Mouse (Mus musculus) midbrain, embryonic 16.5 days (tissue): ENCODE data around the gene Zfp775. TPM values are rescaled to one million over a fixed set of nuclear protein-coding genes. Genes with fewer than 3 reads are reported as not detected.

Experiments used
- ATAC-seq: fragments of 200-750 bp; cut with Nextera tagmentation; 2 replicates; pipeline ENCODE4 v1.8.0; 2017; ENCODE audit warnings: moderate TSS enrichment
- H3K27ac ChIP-seq: fragments of 300-500 bp; sonication (generic); 2 replicates; pipeline ENCODE4 v1.5.1; 2014; ENCODE audit warnings: mild to moderate bottlenecking, low read length, mixed read lengths
- H3K27me3 ChIP-seq: fragments of 300-500 bp; sonication (generic); 2 replicates; pipeline ENCODE4 v1.6.1; 2014; ENCODE audit warnings: low read depth, low read length, mixed read lengths; ENCODE audit not compliant: control insufficient read depth, insufficient read depth
- H3K36me3 ChIP-seq: fragments of 300-500 bp; sonication (generic); 2 replicates; pipeline ENCODE4 v1.6.1; 2014; ENCODE audit warnings: mild to moderate bottlenecking, low read length, moderate library complexity, mixed read lengths; ENCODE audit not compliant: control insufficient read depth, insufficient read depth
- H3K4me1 ChIP-seq: fragments of 300-500 bp; sonication (generic); 2 replicates; pipeline ENCODE4 v1.6.1; 2014; ENCODE audit warnings: mild to moderate bottlenecking, low read length, mixed read lengths; ENCODE audit not compliant: control insufficient read depth, insufficient read depth
- H3K4me2 ChIP-seq: fragments of 300-500 bp; sonication (generic); 2 replicates; pipeline ENCODE4 v1.6.1; 2014; ENCODE audit warnings: mild to moderate bottlenecking, low read length, mixed read lengths
- H3K4me3 ChIP-seq: fragments of 300-500 bp; sonication (generic); 2 replicates; pipeline ENCODE4 v1.5.1; 2014; ENCODE audit warnings: low read depth, mild to moderate bottlenecking, low read length, moderate library complexity, mixed read lengths
- H3K9ac ChIP-seq: fragments of 300-500 bp; sonication (generic); 2 replicates; pipeline ENCODE4 v1.6.1; 2014; ENCODE audit warnings: low read depth, low read length, mixed read lengths
- H3K9me3 ChIP-seq: fragments of 300-500 bp; sonication (generic); replicated peaks from 2 replicates; pipeline ENCODE4 v1.6.1; 2014; ENCODE audit warnings: mild to moderate bottlenecking, low read length, mixed read lengths; ENCODE audit not compliant: control insufficient read depth, poor library complexity, severe bottlenecking
- WGBS: fragments of 180-500 bp; shearing (Covaris S2); extraction: QIAGEN DNeasy Blood & Tissue Kit; methylation state at CpG from one replicate; pipeline ENCODE4 v1.1.7; 2014; 5-methylcytosine and 5-hydroxymethylcytosine counted together
- polyA plus RNA-seq: library from polyadenylated mRNA; unstranded; fragments of >200 nt; fragmentation: Nextera tagmentation; extraction: Ambion mirVana; gene quantifications from 2 replicates; pipeline ENCODE4 v1.2.1, GENCODE M21; 2015

The Zfp775 gene
- polyA plus RNA-seq, 1 experiment from 2014 or later, result 14.1 TPM

GRCm38 (mm10) chr6:48630831-48631230 is 29.0 kb downstream of the Zfp775 start:
- no peak for ATAC-seq
- H3K36me3 ChIP-seq, result no peaks in the 10 kb centered on the region
- 89% methylated on average over 8 of the region's 8 CpGs for WGBS

DNA sequence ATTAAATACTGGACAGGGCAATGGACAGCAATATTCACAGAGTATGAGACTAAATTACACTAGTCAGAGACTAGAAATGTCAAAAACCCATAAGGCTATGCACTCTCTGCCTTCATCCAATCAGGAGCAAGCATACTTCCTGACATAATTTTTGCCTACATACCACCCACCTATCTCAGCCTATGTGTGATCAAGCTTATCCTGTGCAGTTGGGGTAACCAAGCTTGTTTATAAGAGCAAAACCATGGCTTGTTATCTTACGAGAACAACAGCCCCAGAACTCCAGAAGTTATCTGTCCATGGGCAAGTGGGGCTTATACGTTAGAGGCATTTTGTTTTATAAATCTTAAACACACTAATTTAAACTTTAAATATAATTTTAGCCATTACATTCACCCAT is 33.2 kb downstream of the Zfp775 start:
- WGBS, result 85% methylated on average over 2 of the region's 2 CpGs
- no peaks in the 10 kb centered on the region for H3K36me3 ChIP-seq
- H3K27me3 ChIP-seq, result no peaks in the 10 kb centered on the region
- H3K4me2 ChIP-seq, result no peak overlapping the region
- no peak for ATAC-seq
- H3K9ac ChIP-seq, result no peak overlapping the region
- H3K27ac ChIP-seq, result no peak overlapping the region
- H3K9me3 ChIP-seq, result no peaks in the 10 kb centered on the region
- no peaks in the 10 kb centered on the region for H3K4me1 ChIP-seq
- no peak overlapping the region for H3K4me3 ChIP-seq

More at GRCm38 (mm10) chr6:48630831-48631230, 29.0 kb downstream of the Zfp775 start:
- Histone ChIP-seq H3K4me2 (no peak overlapping the region), H3K4me1 (peaks cover 17% of the 10 kb centered on the region), H3K27ac (no peak overlapping the region), H3K9me3 (no peaks in the 10 kb centered on the region), H3K4me3 (no peak overlapping the region), H3K27me3 (peaks cover 5% of the 10 kb centered on the region), H3K9ac (no peak overlapping the region)

GRCm38 (mm10) chr6:48636515-48636914 is 34.7 kb downstream of the Zfp775 start:
- no peak overlapping the region for H3K9ac ChIP-seq
- WGBS, result 47% methylated on average over 6 of the region's 6 CpGs
- H3K4me1 ChIP-seq, result no peaks in the 10 kb centered on the region
- no peak overlapping the region for H3K4me2 ChIP-seq
- H3K27me3 ChIP-seq, result no peaks in the 10 kb centered on the region
- no peak overlapping the region for H3K27ac ChIP-seq
- H3K36me3 ChIP-seq, result no peaks in the 10 kb centered on the region
- no peak overlapping the region for H3K4me3 ChIP-seq
- no peak for ATAC-seq
- no peaks in the 10 kb centered on the region for H3K9me3 ChIP-seq

DNA sequence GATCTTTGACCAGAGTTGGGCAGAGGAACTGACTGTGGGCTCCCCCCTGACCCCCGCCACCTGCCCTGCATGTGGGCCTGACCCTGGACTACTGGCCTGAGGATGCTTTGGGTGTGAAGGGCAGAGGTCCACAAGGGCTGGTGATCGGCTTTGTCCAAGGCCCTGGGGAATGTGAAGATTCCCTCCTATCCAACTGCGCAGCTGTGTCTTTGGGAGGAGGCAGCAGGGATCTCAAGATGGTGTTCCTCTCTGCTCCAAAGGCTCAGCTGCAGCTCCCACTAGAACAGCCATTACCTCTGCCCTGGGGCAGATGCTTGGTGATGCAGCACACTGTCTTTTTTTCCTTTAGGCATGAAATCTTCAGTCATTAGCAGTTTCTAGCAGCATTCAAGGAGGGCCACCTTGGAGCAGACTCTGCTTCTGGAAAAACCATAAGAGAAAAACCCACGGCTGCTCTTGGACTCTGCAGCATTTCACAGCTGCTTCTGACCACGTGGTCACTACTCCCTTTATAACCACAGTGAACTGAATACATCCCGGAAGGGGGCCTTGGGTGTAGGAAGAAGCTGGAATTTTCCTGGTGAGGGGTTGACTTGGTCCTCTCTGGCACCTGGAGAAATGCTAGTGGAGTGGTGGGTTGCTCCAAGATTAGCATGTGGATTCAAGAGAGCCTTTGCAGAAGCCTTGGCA is 36.1 kb downstream of the Zfp775 start:
- no peak overlapping the region for H3K4me2 ChIP-seq
- H3K36me3 ChIP-seq, result no peaks in the 10 kb centered on the region
- H3K9ac ChIP-seq, result no peak overlapping the region
- ATAC-seq, result no peak
- WGBS, result 62% methylated on average over 6 of the region's 6 CpGs
- no peaks in the 10 kb centered on the region for H3K4me1 ChIP-seq
- no peak overlapping the region for H3K4me3 ChIP-seq
- no peak overlapping the region for H3K27ac ChIP-seq
- H3K9me3 ChIP-seq, result no peaks in the 10 kb centered on the region
- no peaks in the 10 kb centered on the region for H3K27me3 ChIP-seq

DNA sequence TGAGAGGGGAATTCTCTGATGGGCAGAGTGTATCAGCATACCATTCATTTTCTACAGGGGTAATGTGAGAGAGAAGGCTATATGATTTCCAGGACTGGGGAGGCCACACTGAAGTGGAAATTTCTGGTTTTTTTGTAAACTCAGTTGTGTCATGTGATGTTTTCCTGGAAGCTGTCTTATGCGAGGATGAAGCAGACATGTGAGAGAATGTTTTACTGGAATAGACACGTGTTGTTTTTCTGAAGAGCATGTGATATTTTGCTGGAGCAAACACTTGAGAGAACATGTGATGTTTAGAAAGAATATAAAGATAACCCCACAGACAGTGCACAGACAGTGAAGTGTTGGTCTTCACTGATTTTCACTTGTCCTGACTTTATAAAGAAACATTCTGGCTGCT is 36.7 kb downstream of the Zfp775 start:
- H3K27me3 ChIP-seq, result no peaks in the 10 kb centered on the region
- no peak overlapping the region for H3K27ac ChIP-seq
- H3K4me2 ChIP-seq, result no peak overlapping the region
- no peak overlapping the region for H3K9ac ChIP-seq
- no peaks in the 10 kb centered on the region for H3K4me1 ChIP-seq
- 79% methylated on average over 2 of the region's 2 CpGs for WGBS
- H3K9me3 ChIP-seq, result no peaks in the 10 kb centered on the region
- ATAC-seq, result no peak
- no peak overlapping the region for H3K4me3 ChIP-seq
- no peaks in the 10 kb centered on the region for H3K36me3 ChIP-seq

- Histone ChIP-seq H3K9me3 (no peaks in the 10 kb centered on the region), H3K27me3 (no peaks in the 10 kb centered on the region), H3K4me3 (no peak overlapping the region), H3K9ac (no peak overlapping the region), H3K4me2 (no peak overlapping the region), H3K27ac (no peak overlapping the region), H3K36me3 (no peaks in the 10 kb centered on the region), H3K4me1 (no peaks in the 10 kb centered on the region)
- no peak for ATAC-seq
- WGBS, result 81% methylated on average over 6 of the region's 6 CpGs
Measured at GRCm38 (mm10) chr6:48641391-48641790, 39.5 kb downstream of the Zfp775 start.

DNA sequence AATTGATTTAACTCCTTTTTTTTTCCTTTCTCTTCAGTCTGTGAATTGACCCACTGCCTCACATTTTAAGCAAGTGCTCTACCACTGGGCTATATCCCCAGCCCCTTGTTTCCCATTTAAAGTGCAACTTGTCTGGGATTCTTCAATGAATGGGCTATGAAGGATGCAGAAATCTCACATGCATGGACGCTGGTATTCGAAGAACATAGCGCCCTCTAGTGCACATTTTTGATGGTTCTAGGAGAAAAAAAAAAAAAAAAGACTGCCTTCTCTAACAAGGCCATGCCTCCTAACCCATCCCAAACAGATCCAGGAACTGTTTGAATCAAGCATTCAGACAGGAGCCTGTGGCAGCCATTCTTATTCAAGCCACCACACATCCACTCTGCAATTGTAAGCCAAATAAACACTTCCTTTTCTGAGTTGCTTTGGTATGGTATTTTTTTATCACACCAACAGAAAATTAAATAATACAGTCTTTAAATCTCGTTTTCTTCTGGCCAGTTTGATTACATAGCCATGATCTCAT is 41.0 kb downstream of the Zfp775 start:
- 22% methylated on average over 4 of the region's 4 CpGs for WGBS
- peak; percentile 28; the same call in 1 of the 2 replicates for ATAC-seq

GRCm38 (mm10) chr6:48645660-48646308 is 43.9 kb downstream of the Zfp775 start:
- ATAC-seq, result no peak
- Histone ChIP-seq H3K9me3 (no peaks in the 10 kb centered on the region), H3K9ac (no peak overlapping the region), H3K4me3 (no peak overlapping the region), H3K4me1 (no peaks in the 10 kb centered on the region), H3K27ac (no peak overlapping the region), H3K36me3 (no peaks in the 10 kb centered on the region), H3K4me2 (no peak overlapping the region), H3K27me3 (no peaks in the 10 kb centered on the region)
- WGBS, result 11% methylated on average over 12 of the region's 12 CpGs

More for the DNA sequence above, 41.0 kb downstream of the Zfp775 start:
- no peak overlapping the region for H3K27ac ChIP-seq
- H3K4me1 ChIP-seq, result no peaks in the 10 kb centered on the region
- H3K4me2 ChIP-seq, result no peak overlapping the region
- H3K9ac ChIP-seq, result no peak overlapping the region
- H3K4me3 ChIP-seq, result no peak overlapping the region
- no peaks in the 10 kb centered on the region for H3K27me3 ChIP-seq
- H3K36me3 ChIP-seq, result no peaks in the 10 kb centered on the region
- H3K9me3 ChIP-seq, result no peaks in the 10 kb centered on the region

- Histone ChIP-seq H3K4me3 (no peak overlapping the region), H3K27ac (no peak overlapping the region), H3K9ac (no peak overlapping the region), H3K4me2 (no peak overlapping the region), H3K36me3 (no peaks in the 10 kb centered on the region), H3K9me3 (no peaks in the 10 kb centered on the region), H3K4me1 (no peaks in the 10 kb centered on the region), H3K27me3 (no peaks in the 10 kb centered on the region)
- WGBS, result 84% methylated on average over 4 of the region's 4 CpGs
- ATAC-seq, result no peak
Measured at GRCm38 (mm10) chr6:48646309-48646690, 44.4 kb downstream of the Zfp775 start.
